Mouse (Mus musculus) embryonic facial prominence, embryonic 13.5 days (tissue): ENCODE results near the gene Pik3cd. TPM values are rescaled to one million over a fixed set of nuclear protein-coding genes. Genes with fewer than 3 reads are reported as not detected.

Experiments
- ATAC-seq: fragments of 200-750 bp; cut with Nextera tagmentation; 2 replicates; pipeline ENCODE4 v1.8.0; 2017; ENCODE audit warnings: low read depth; ENCODE audit not compliant: insufficient number of reproducible peaks, insufficient read depth, low FRiP score, low TSS enrichment
- H3K27ac ChIP-seq: fragments of 300-500 bp; sonication (generic); 2 replicates; pipeline ENCODE4 v1.5.1; 2015; ENCODE audit warnings: moderate library complexity, mild to moderate bottlenecking, inconsistent platforms
- H3K27me3 ChIP-seq: fragments of 300-500 bp; sonication (generic); 2 replicates; pipeline ENCODE4 v1.6.1; 2015; ENCODE audit warnings: mild to moderate bottlenecking, inconsistent platforms
- H3K36me3 ChIP-seq: fragments of 300-500 bp; sonication (generic); 2 replicates; pipeline ENCODE4 v1.6.1; 2015; ENCODE audit warnings: mild to moderate bottlenecking, inconsistent platforms
- H3K4me1 ChIP-seq: fragments of 300-500 bp; sonication (generic); 2 replicates; pipeline ENCODE4 v1.6.1; 2015; ENCODE audit warnings: inconsistent platforms
- H3K4me2 ChIP-seq: fragments of 300-500 bp; sonication (generic); 2 replicates; pipeline ENCODE4 v1.6.1; 2015; ENCODE audit warnings: moderate library complexity, mild to moderate bottlenecking, inconsistent platforms
- H3K4me3 ChIP-seq: fragments of 300-500 bp; sonication (generic); 2 replicates; pipeline ENCODE4 v1.5.1; 2015; ENCODE audit warnings: mild to moderate bottlenecking, inconsistent platforms
- H3K9ac ChIP-seq: fragments of 300-500 bp; sonication (generic); 2 replicates; pipeline ENCODE4 v1.6.1; 2015; ENCODE audit warnings: mild to moderate bottlenecking, inconsistent platforms
- H3K9me3 ChIP-seq: fragments of 300-500 bp; sonication (generic); 2 replicates; pipeline ENCODE4 v1.6.1; 2016; ENCODE audit warnings: inconsistent platforms
- WGBS: fragments of 180-500 bp; shearing (Covaris S2); methylation state at CpG from one replicate; pipeline ENCODE4 v1.1.7; 2015; ENCODE audit warnings: mixed read lengths; 5-methylcytosine and 5-hydroxymethylcytosine counted together
- polyA plus RNA-seq: library from polyadenylated mRNA; unstranded; fragments of >200 nt; fragmentation: Nextera tagmentation; extraction: Ambion mirVana; gene quantifications from 2 replicates; pipeline ENCODE4 v1.2.1, GENCODE M21; 2015

Pik3cd gene
- polyA plus RNA-seq, 1 experiment from 2014 or later = 4.4 TPM

- H3K9me3 ChIP-seq = no peaks in the 10 kb centered on the region
- H3K27ac ChIP-seq = no peak overlapping the region
- H3K4me3 ChIP-seq = no peak overlapping the region
- H3K4me1 ChIP-seq = peaks cover 6% of the 10 kb centered on the region
- WGBS = 69% methylated on average over 7 of the region's 7 CpGs
- H3K9ac ChIP-seq = no peak overlapping the region
- no peaks in the 10 kb centered on the region for H3K27me3 ChIP-seq
- 0 out of 2 replicates have a peak, but pooled peaks cover under 1% of the 10 kb centered on the region for H3K36me3 ChIP-seq
- no peak overlapping the region for H3K4me2 ChIP-seq
- ATAC-seq = no peak
Observed at GRCm38 (mm10) chr4:149663849-149664503, 38.4 kb downstream of the Pik3cd start.

GRCm38 (mm10) chr4:149661967-149662589, 40.3 kb downstream of the Pik3cd start:
- 0 out of 2 replicates have a peak overlapping the region, but pooled peaks have one; percentile 28 for H3K27ac ChIP-seq
- WGBS = 72% methylated on average over 14 of the region's 14 CpGs

GRCm38 (mm10) chr4:149660598-149660997, 41.8 kb downstream of the Pik3cd start:
- no peaks in the 10 kb centered on the region for H3K9me3 ChIP-seq
- no peak overlapping the region for H3K9ac ChIP-seq
- peaks cover 9% of the 10 kb centered on the region for H3K36me3 ChIP-seq
- no peak overlapping the region for H3K27ac ChIP-seq
- H3K4me3 ChIP-seq = no peak overlapping the region
- H3K4me1 ChIP-seq = peaks cover 6% of the 10 kb centered on the region
- no peaks in the 10 kb centered on the region for H3K27me3 ChIP-seq
- 83% methylated on average over 7 of the region's 7 CpGs for WGBS
- ATAC-seq = no peak
- no peak overlapping the region for H3K4me2 ChIP-seq

More at GRCm38 (mm10) chr4:149661967-149662589, 40.3 kb downstream of the Pik3cd start:
- H3K9ac ChIP-seq = no peak overlapping the region
- H3K27me3 ChIP-seq = no peaks in the 10 kb centered on the region
- H3K4me2 ChIP-seq = no peak overlapping the region
- H3K4me3 ChIP-seq = no peak overlapping the region
- H3K9me3 ChIP-seq = no peaks in the 10 kb centered on the region
- H3K4me1 ChIP-seq = peaks cover 6% of the 10 kb centered on the region
- peaks cover 5% of the 10 kb centered on the region; the same call in 1 of the 2 replicates for H3K36me3 ChIP-seq
- no peak for ATAC-seq

- H3K4me3 ChIP-seq = no peak overlapping the region
- no peak overlapping the region for H3K4me2 ChIP-seq
- ATAC-seq = no peak
- peaks cover 14% of the 10 kb centered on the region for H3K36me3 ChIP-seq
- no peak overlapping the region for H3K9ac ChIP-seq
- H3K27me3 ChIP-seq = no peaks in the 10 kb centered on the region
- peaks cover 6% of the 10 kb centered on the region for H3K4me1 ChIP-seq
- H3K9me3 ChIP-seq = no peaks in the 10 kb centered on the region
- no peak overlapping the region for H3K27ac ChIP-seq
- WGBS = 73% methylated on average over 25 of the region's 25 CpGs
Observed at GRCm38 (mm10) chr4:149659495-149660116, 42.8 kb downstream of the Pik3cd start.

GRCm38 (mm10) chr4:149657858-149658416, 44.4 kb downstream of the Pik3cd start:
- ATAC-seq = no peak; the same call in 1 of the 2 replicates
- 72% methylated on average over 11 of the region's 11 CpGs for WGBS
- peaks cover 25% of the 10 kb centered on the region for H3K36me3 ChIP-seq
- H3K9ac ChIP-seq = no peak overlapping the region
- no peaks in the 10 kb centered on the region for H3K27me3 ChIP-seq
- H3K4me2 ChIP-seq = no peak overlapping the region
- H3K27ac ChIP-seq = no peak overlapping the region
- H3K4me1 ChIP-seq = 0 out of 2 replicates have a peak, but pooled peaks cover 3% of the 10 kb centered on the region
- no peaks in the 10 kb centered on the region for H3K9me3 ChIP-seq
- H3K4me3 ChIP-seq = no peak overlapping the region

GRCm38 (mm10) chr4:149654232-149654631, 48.1 kb downstream of the Pik3cd start:
- Histone ChIP-seq H3K9ac (no peak overlapping the region), H3K4me1 (no peaks in the 10 kb centered on the region), H3K9me3 (no peaks in the 10 kb centered on the region), H3K27ac (no peak overlapping the region), H3K27me3 (no peaks in the 10 kb centered on the region), H3K4me2 (no peak overlapping the region), H3K4me3 (no peak overlapping the region), H3K36me3 (peaks cover 53% of the 10 kb centered on the region)
- 91% methylated on average over 4 of the region's 4 CpGs for WGBS
- ATAC-seq = no peak

GRCm38 (mm10) chr4:149650493-149651193, 51.7 kb downstream of the Pik3cd start:
- 69% methylated on average over 24 of the region's 24 CpGs for WGBS
- H3K9ac ChIP-seq = no peak overlapping the region
- H3K27ac ChIP-seq = no peak overlapping the region
- H3K27me3 ChIP-seq = no peaks in the 10 kb centered on the region
- no peak for ATAC-seq
- H3K36me3 ChIP-seq = peaks cover 78% of the 10 kb centered on the region
- H3K4me1 ChIP-seq = peaks cover 7% of the 10 kb centered on the region; the same call in 1 of the 2 replicates
- no peak overlapping the region for H3K4me3 ChIP-seq
- H3K4me2 ChIP-seq = no peak overlapping the region
- H3K9me3 ChIP-seq = no peaks in the 10 kb centered on the region

- Histone ChIP-seq H3K9ac (no peak overlapping the region), H3K9me3 (no peaks in the 10 kb centered on the region), H3K27me3 (no peaks in the 10 kb centered on the region), H3K27ac (0 out of 2 replicates have a peak overlapping the region, but pooled peaks have one; percentile 28), H3K4me1 (peaks cover 7% of the 10 kb centered on the region; the same call in 1 of the 2 replicates), H3K36me3 (peaks cover 84% of the 10 kb centered on the region), H3K4me3 (no peak overlapping the region), H3K4me2 (no peak overlapping the region)
- WGBS = 74% methylated on average over 20 of the region's 20 CpGs
- no peak for ATAC-seq
Observed at GRCm38 (mm10) chr4:149648031-149648805, 54.2 kb downstream of the Pik3cd start.

GRCm38 (mm10) chr4:149645761-149646160, 56.6 kb downstream of the Pik3cd start:
- H3K27me3 ChIP-seq = no peaks in the 10 kb centered on the region
- no peak overlapping the region for H3K4me2 ChIP-seq
- no peak for ATAC-seq
- no peak overlapping the region for H3K27ac ChIP-seq
- H3K9ac ChIP-seq = no peak overlapping the region
- WGBS = 91% methylated on average over 9 of the region's 9 CpGs
- H3K36me3 ChIP-seq = peaks cover 93% of the 10 kb centered on the region
- peaks cover 19% of the 10 kb centered on the region for H3K4me1 ChIP-seq
- H3K9me3 ChIP-seq = no peaks in the 10 kb centered on the region
- H3K4me3 ChIP-seq = no peak overlapping the region

GRCm38 (mm10) chr4:149641956-149642355, 60.4 kb downstream of the Pik3cd start:
- no peak overlapping the region for H3K27ac ChIP-seq
- 70% methylated on average over 5 of the region's 5 CpGs for whole genome bisulfite sequencing

More at GRCm38 (mm10) chr4:149641956-149642355, 60.4 kb downstream of the Pik3cd start:
- Histone ChIP-seq H3K36me3 (peaks cover 89% of the 10 kb centered on the region), H3K4me2 (no peak overlapping the region), H3K4me3 (no peak overlapping the region), H3K4me1 (peaks cover 14% of the 10 kb centered on the region), H3K27me3 (no peaks in the 10 kb centered on the region), H3K9ac (no peak overlapping the region), H3K9me3 (no peaks in the 10 kb centered on the region)
- no peak for ATAC-seq
